Mouse (Mus musculus): ENCODE measurements around the gene Atp6v0d1. TPM values are rescaled to one million over a fixed set of nuclear protein-coding genes. Genes with fewer than 3 reads are reported as not detected.
A peak's percentile ranks its signal among the peaks of the same experiment; 100 is the strongest.

Atp6v0d1 gene
- polyA plus RNA-seq, 1 experiment from 2014 or later: 140 TPM

GRCm38 (mm10) chr8:105579719-105580118, 13.9 kb upstream of the Atp6v0d1 start:
- Histone ChIP-seq H3K9me3 (ENCODE audit: control insufficient read depth) (no peaks in the 10 kb centered on the region), H3K36me3 (ENCODE audit: control insufficient read depth, insufficient read depth) (no peaks in the 10 kb centered on the region), H3K4me1 (replicated peaks; ENCODE audit: control insufficient read depth, insufficient read depth, low read length) (no peaks in the 10 kb centered on the region), H3K27me3 (replicated peaks; ENCODE audit: control insufficient read depth, insufficient read depth, low read length) (no peaks in the 10 kb centered on the region), H3K27ac (ENCODE audit: low read depth, low read length) (no peak overlapping the region), H3K4me3 (ENCODE audit: low read depth, low read length) (no peak overlapping the region), H3K9ac (ENCODE audit: low read depth, low read length) (no peak overlapping the region), H3K4me2 (replicated peaks; ENCODE audit: low read depth) (no peak overlapping the region)
- ATAC-seq: no peak
- TF ChIP-seq CTCF (IDR thresholded peaks at IDR 0.05; ENCODE audit: low read depth): no peak
- WGBS: 43% methylated on average over 3 of the region's 3 CpGs

GRCm38 (mm10) chr8:105575538-105575937, 9.7 kb upstream of the Atp6v0d1 start:
- H3K27ac ChIP-seq (ENCODE audit: low read depth, low read length): no peak overlapping the region
- WGBS: 63% methylated on average over 3 of the region's 3 CpGs
- no peaks in the 10 kb centered on the region for H3K27me3 ChIP-seq (replicated peaks; ENCODE audit: control insufficient read depth, insufficient read depth, low read length)
- no peak for ATAC-seq
- no peaks in the 10 kb centered on the region for H3K36me3 ChIP-seq (ENCODE audit: control insufficient read depth, insufficient read depth)
- no peaks in the 10 kb centered on the region for H3K9me3 ChIP-seq (ENCODE audit: control insufficient read depth)
- H3K4me3 ChIP-seq (ENCODE audit: low read depth, low read length): no peak overlapping the region
- no peaks in the 10 kb centered on the region for H3K4me1 ChIP-seq (replicated peaks; ENCODE audit: control insufficient read depth, insufficient read depth, low read length)
- no peak overlapping the region for H3K9ac ChIP-seq (ENCODE audit: low read depth, low read length)
- TF ChIP-seq CTCF (IDR thresholded peaks at IDR 0.05; ENCODE audit: low read depth): no peak
- no peak overlapping the region for H3K4me2 ChIP-seq (replicated peaks; ENCODE audit: low read depth)

- Histone ChIP-seq H3K4me2 (replicated peaks; ENCODE audit: low read depth) (no peak overlapping the region), H3K9ac (ENCODE audit: low read depth, low read length) (no peak overlapping the region), H3K4me1 (replicated peaks; ENCODE audit: control insufficient read depth, insufficient read depth, low read length) (no peaks in the 10 kb centered on the region), H3K27ac (ENCODE audit: low read depth, low read length) (no peak overlapping the region), H3K27me3 (replicated peaks; ENCODE audit: control insufficient read depth, insufficient read depth, low read length) (no peaks in the 10 kb centered on the region), H3K9me3 (ENCODE audit: control insufficient read depth) (no peaks in the 10 kb centered on the region), H3K36me3 (ENCODE audit: control insufficient read depth, insufficient read depth) (no peaks in the 10 kb centered on the region), H3K4me3 (ENCODE audit: low read depth, low read length) (no peak overlapping the region)
- no peak for TF ChIP-seq CTCF (IDR thresholded peaks at IDR 0.05; ENCODE audit: low read depth)
- ATAC-seq: no peak
- 45% methylated on average over 6 of the region's 6 CpGs for WGBS
Observed at GRCm38 (mm10) chr8:105574741-105575140, 8.9 kb upstream of the Atp6v0d1 start.

- H3K36me3 ChIP-seq (ENCODE audit: control insufficient read depth, insufficient read depth): no peaks in the 10 kb centered on the region
- H3K9me3 ChIP-seq (ENCODE audit: control insufficient read depth): no peaks in the 10 kb centered on the region
- H3K4me1 ChIP-seq (replicated peaks; ENCODE audit: control insufficient read depth, insufficient read depth, low read length): no peaks in the 10 kb centered on the region
- no peak overlapping the region for H3K4me3 ChIP-seq (ENCODE audit: low read depth, low read length)
- TF ChIP-seq CTCF (IDR thresholded peaks at IDR 0.05; ENCODE audit: low read depth): no peak
- H3K27me3 ChIP-seq (replicated peaks; ENCODE audit: control insufficient read depth, insufficient read depth, low read length): no peaks in the 10 kb centered on the region
- no peak for ATAC-seq
- no peak overlapping the region for H3K9ac ChIP-seq (ENCODE audit: low read depth, low read length)
- no peak overlapping the region for H3K4me2 ChIP-seq (replicated peaks; ENCODE audit: low read depth)
- H3K27ac ChIP-seq (ENCODE audit: low read depth, low read length): no peak overlapping the region
Observed at GRCm38 (mm10) chr8:105573427-105573826, 7.6 kb upstream of the Atp6v0d1 start.

- 80% methylated on average over 9 of the region's 9 CpGs for WGBS
- H3K4me1 ChIP-seq (replicated peaks; ENCODE audit: control insufficient read depth, insufficient read depth, low read length): no peaks in the 10 kb centered on the region
- H3K27me3 ChIP-seq (replicated peaks; ENCODE audit: control insufficient read depth, insufficient read depth, low read length): no peaks in the 10 kb centered on the region
- no peak overlapping the region for H3K4me3 ChIP-seq (ENCODE audit: low read depth, low read length)
- ATAC-seq: no peak
- no peak for TF ChIP-seq CTCF (IDR thresholded peaks at IDR 0.05; ENCODE audit: low read depth)
- no peaks in the 10 kb centered on the region for H3K36me3 ChIP-seq (ENCODE audit: control insufficient read depth, insufficient read depth)
- H3K9me3 ChIP-seq (ENCODE audit: control insufficient read depth): no peaks in the 10 kb centered on the region
- H3K9ac ChIP-seq (ENCODE audit: low read depth, low read length): no peak overlapping the region
- H3K4me2 ChIP-seq (replicated peaks; ENCODE audit: low read depth): no peak overlapping the region
- H3K27ac ChIP-seq (ENCODE audit: low read depth, low read length): no peak overlapping the region
Observed at GRCm38 (mm10) chr8:105571810-105572209, 6.0 kb upstream of the Atp6v0d1 start.

GRCm38 (mm10) chr8:105566703-105567595, 1.1 kb upstream of the Atp6v0d1 start:
- no peak for ATAC-seq
- no peak for TF ChIP-seq CTCF (IDR thresholded peaks at IDR 0.05; ENCODE audit: low read depth)
- peak overlapping the region; percentile 91 for H3K4me2 ChIP-seq (replicated peaks; ENCODE audit: low read depth)
- H3K9me3 ChIP-seq (ENCODE audit: control insufficient read depth): no peaks in the 10 kb centered on the region
- H3K27ac ChIP-seq (ENCODE audit: low read depth, low read length): no peak overlapping the region
- WGBS: 23% methylated on average over 27 of the region's 27 CpGs
- peak overlapping the region; percentile 89 for H3K4me3 ChIP-seq (ENCODE audit: low read depth, low read length)
- peak overlapping the region; percentile 86 for H3K9ac ChIP-seq (ENCODE audit: low read depth, low read length)
- H3K4me1 ChIP-seq (replicated peaks; ENCODE audit: control insufficient read depth, insufficient read depth, low read length): no peaks in the 10 kb centered on the region
- H3K27me3 ChIP-seq (replicated peaks; ENCODE audit: control insufficient read depth, insufficient read depth, low read length): no peaks in the 10 kb centered on the region
- no peaks in the 10 kb centered on the region for H3K36me3 ChIP-seq (ENCODE audit: control insufficient read depth, insufficient read depth)

Measured in intestine, postnatal 0 days (tissue).